Mouse (Mus musculus): ENCODE measurements at regions not wholly inside any gene's neighbourhood (a gene's known extent, or its start where the extent isn't known, plus 50 kb on each side); places are given as distances from the start of the nearest gene placed in this dataset.

- TF ChIP-seq CTCF (IDR thresholded peaks at IDR 0.05; ENCODE audit: extremely low read depth, insufficient read length, insufficient replicate concordance, low read depth, low read length), result no peak
- no peak for TF ChIP-seq POLR2A (IDR thresholded peaks at IDR 0.05; ENCODE audit: low read depth, low read length)
- Histone ChIP-seq H3K4me1 (ENCODE audit: control insufficient read depth, insufficient read depth, insufficient read length, low read length) (peaks cover 2% of the 10 kb centered on the region; the same call in 1 of the 2 replicates), H3K4me3 (ENCODE audit: low read depth, low read length) (no peak overlapping the region), H3K36me3 (ENCODE audit: control insufficient read depth, insufficient read depth, low read length) (no peaks in the 10 kb centered on the region), H3K27me3 (ENCODE audit: control insufficient read depth, insufficient read depth, low read length) (no peaks in the 10 kb centered on the region), H3K27ac (ENCODE audit: insufficient read depth, low read depth, low read length) (no peak overlapping the region)
- WGBS, result 28% methylated on average over 15 of the region's 15 CpGs
These were observed 105.6 kb downstream of the Gm11011 start for GRCm38 (mm10) chr2:169481731-169482465.

DNA sequence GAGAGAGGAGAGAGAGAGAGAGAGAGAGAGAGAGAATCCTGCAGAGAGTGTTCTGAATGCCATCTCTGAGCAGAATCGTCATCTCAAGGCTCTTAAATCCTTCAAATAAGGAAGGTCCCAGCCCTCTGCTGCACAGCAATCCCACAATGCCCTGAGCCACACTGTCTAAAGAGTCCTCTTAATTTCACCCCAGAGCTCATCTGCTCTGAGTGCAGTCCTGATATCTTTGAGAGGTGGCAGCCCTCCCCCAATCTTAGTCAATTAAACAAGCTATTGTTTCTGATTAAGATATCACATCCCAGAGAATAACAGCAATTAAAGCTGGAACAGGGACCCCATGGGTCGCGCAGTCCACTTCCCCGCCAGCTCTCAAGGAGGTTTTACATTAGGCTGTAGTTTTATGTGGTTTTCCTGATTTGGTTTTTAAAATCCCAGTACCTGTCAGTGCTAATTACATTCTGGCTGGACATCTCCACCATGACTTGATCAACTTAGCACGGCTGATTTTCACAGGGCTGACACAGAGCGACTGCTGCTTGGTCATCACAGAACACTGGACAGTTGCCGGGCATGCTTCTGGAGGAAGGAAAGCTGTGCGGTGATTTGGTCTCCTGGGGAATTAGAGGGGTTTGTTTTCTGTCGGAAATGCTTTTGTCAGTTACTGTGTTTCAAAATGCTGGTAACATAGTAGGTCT is 113.0 kb downstream of the Gm11011 start:
- TF ChIP-seq CTCF (IDR thresholded peaks at IDR 0.05; ENCODE audit: extremely low read depth, insufficient read length, insufficient replicate concordance, low read depth, low read length) (no peak), POLR2A (IDR thresholded peaks at IDR 0.05; ENCODE audit: low read depth, low read length) (no peak)
- Histone ChIP-seq H3K4me1 (ENCODE audit: control insufficient read depth, insufficient read depth, insufficient read length, low read length) (no peaks in the 10 kb centered on the region), H3K36me3 (ENCODE audit: control insufficient read depth, insufficient read depth, low read length) (no peaks in the 10 kb centered on the region), H3K27me3 (ENCODE audit: control insufficient read depth, insufficient read depth, low read length) (no peaks in the 10 kb centered on the region), H3K27ac (ENCODE audit: insufficient read depth, low read depth, low read length) (no peak overlapping the region), H3K4me3 (ENCODE audit: low read depth, low read length) (no peak overlapping the region)
- WGBS, result 60% methylated on average over 9 of the region's 9 CpGs

DNA sequence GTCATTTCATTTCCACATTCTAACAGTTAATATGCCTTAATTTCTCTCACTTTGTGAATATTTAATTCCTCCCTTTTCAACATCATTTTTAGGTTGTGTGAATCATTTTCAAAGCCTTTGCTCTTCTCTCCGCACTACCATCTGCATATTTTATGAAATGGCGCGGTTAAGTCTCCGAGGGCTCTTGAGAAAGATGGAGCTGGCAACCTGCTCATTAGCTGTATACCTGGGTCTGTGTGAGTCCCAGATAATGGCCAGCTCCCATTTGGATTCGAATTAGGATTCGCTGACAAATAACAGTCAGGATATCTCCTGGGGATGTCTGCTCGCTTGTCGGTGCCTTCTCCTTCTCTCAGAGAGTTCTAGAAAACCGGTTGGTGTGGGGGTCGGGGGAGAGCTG is 118.0 kb downstream of the Gm11011 start:
- H3K27ac ChIP-seq (ENCODE audit: insufficient read depth, low read depth, low read length), result no peak overlapping the region
- no peak for TF ChIP-seq POLR2A (IDR thresholded peaks at IDR 0.05; ENCODE audit: low read depth, low read length)
- no peak for TF ChIP-seq CTCF (IDR thresholded peaks at IDR 0.05; ENCODE audit: extremely low read depth, insufficient read length, insufficient replicate concordance, low read depth, low read length)
- 93% methylated on average over 10 of the region's 10 CpGs for WGBS
- no peak overlapping the region for H3K4me3 ChIP-seq (ENCODE audit: low read depth, low read length)
- H3K27me3 ChIP-seq (ENCODE audit: control insufficient read depth, insufficient read depth, low read length), result no peaks in the 10 kb centered on the region
- H3K36me3 ChIP-seq (ENCODE audit: control insufficient read depth, insufficient read depth, low read length), result no peaks in the 10 kb centered on the region
- no peaks in the 10 kb centered on the region for H3K4me1 ChIP-seq (ENCODE audit: control insufficient read depth, insufficient read depth, insufficient read length, low read length)

DNA sequence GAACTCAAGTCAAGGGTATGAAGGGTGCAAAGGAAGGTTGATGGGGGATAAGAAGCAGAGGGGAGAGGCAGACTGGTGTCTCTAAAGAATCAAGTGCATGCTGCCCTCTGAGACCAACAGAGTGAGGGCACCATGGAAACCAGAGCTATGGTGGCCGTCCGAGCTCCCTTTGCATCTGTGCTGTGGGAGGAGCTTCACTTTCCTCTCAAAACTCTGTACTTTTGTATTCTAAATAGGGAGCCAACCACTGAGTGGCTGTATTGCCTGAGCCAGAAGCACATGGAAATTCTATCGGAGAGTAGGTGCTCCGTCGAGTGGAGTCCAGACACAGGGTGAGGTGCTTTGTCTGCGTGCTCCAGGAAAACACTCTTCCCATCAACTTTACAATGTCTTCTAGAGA is 119.9 kb downstream of the Gm11011 start:
- Histone ChIP-seq H3K27me3 (ENCODE audit: control insufficient read depth, insufficient read depth, low read length) (no peaks in the 10 kb centered on the region), H3K4me1 (ENCODE audit: control insufficient read depth, insufficient read depth, insufficient read length, low read length) (no peaks in the 10 kb centered on the region), H3K27ac (ENCODE audit: insufficient read depth, low read depth, low read length) (no peak overlapping the region), H3K4me3 (ENCODE audit: low read depth, low read length) (no peak overlapping the region), H3K36me3 (ENCODE audit: control insufficient read depth, insufficient read depth, low read length) (no peaks in the 10 kb centered on the region)
- WGBS, result 85% methylated on average over 6 of the region's 6 CpGs
- no peak for TF ChIP-seq CTCF (IDR thresholded peaks at IDR 0.05; ENCODE audit: extremely low read depth, insufficient read length, insufficient replicate concordance, low read depth, low read length)
- TF ChIP-seq POLR2A (IDR thresholded peaks at IDR 0.05; ENCODE audit: low read depth, low read length), result no peak

DNA sequence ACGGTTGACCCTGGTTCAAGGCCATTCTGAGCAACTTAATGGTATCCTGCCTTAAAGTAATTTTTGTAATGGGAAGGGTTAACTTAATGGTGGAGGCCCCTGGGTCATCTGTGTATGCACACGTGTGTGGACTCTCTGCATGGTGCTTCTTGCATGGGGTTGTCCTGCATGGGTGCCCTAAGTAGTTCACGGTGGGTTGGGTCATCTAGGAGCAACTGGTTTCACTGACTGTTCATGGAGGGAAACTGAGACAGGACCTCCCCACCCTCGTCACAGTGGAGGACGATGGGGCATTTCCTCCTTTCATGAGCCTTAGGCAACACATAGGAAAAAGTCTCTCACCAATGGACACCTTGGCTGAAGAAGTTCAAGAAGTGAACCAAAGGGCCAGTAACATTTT is 123.4 kb downstream of the Gm11011 start:
- H3K4me1 ChIP-seq (ENCODE audit: control insufficient read depth, insufficient read depth, insufficient read length, low read length), result no peaks in the 10 kb centered on the region
- no peaks in the 10 kb centered on the region for H3K36me3 ChIP-seq (ENCODE audit: control insufficient read depth, insufficient read depth, low read length)
- 83% methylated on average over 5 of the region's 5 CpGs for WGBS
- no peak overlapping the region for H3K27ac ChIP-seq (ENCODE audit: insufficient read depth, low read depth, low read length)
- no peaks in the 10 kb centered on the region for H3K27me3 ChIP-seq (ENCODE audit: control insufficient read depth, insufficient read depth, low read length)
- TF ChIP-seq CTCF (IDR thresholded peaks at IDR 0.05; ENCODE audit: extremely low read depth, insufficient read length, insufficient replicate concordance, low read depth, low read length) (no peak), POLR2A (IDR thresholded peaks at IDR 0.05; ENCODE audit: low read depth, low read length) (no peak)
- no peak overlapping the region for H3K4me3 ChIP-seq (ENCODE audit: low read depth, low read length)

- H3K36me3 ChIP-seq (ENCODE audit: control insufficient read depth, insufficient read depth, low read length), result no peaks in the 10 kb centered on the region
- no peaks in the 10 kb centered on the region for H3K4me1 ChIP-seq (ENCODE audit: control insufficient read depth, insufficient read depth, insufficient read length, low read length)
- WGBS, result 85% methylated on average over 12 of the region's 12 CpGs
- H3K27me3 ChIP-seq (ENCODE audit: control insufficient read depth, insufficient read depth, low read length), result no peaks in the 10 kb centered on the region
- H3K27ac ChIP-seq (ENCODE audit: insufficient read depth, low read depth, low read length), result no peak overlapping the region
- H3K4me3 ChIP-seq (ENCODE audit: low read depth, low read length), result no peak overlapping the region
- TF ChIP-seq CTCF (IDR thresholded peaks at IDR 0.05; ENCODE audit: extremely low read depth, insufficient read length, insufficient replicate concordance, low read depth, low read length), result no peak
- TF ChIP-seq POLR2A (IDR thresholded peaks at IDR 0.05; ENCODE audit: low read depth, low read length), result no peak
These were observed 126.0 kb downstream of the Gm11011 start for GRCm38 (mm10) chr2:169461491-169462039.

DNA sequence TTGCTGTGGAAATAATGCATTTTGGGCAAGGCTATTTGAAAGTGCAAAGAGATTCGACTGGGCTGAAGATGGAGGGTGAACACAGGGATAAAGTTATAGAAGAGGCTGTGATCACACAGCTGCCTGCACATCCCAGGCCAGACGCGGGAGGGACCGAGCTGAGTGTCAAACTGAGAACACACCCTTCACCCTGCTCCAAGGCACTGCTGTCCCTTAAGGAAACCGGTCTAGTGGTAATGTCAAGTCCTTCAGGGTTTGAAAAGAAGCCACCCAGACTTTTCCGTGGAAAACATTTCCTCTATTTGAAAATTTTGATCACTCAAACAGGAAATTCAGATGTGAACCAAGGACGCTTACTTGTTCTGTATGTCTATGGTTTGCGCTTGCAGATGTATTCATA is 134.6 kb downstream of the Gm11011 start:
- Histone ChIP-seq H3K36me3 (ENCODE audit: control insufficient read depth, insufficient read depth, low read length) (no peaks in the 10 kb centered on the region), H3K4me3 (ENCODE audit: low read depth, low read length) (no peak overlapping the region), H3K27ac (ENCODE audit: insufficient read depth, low read depth, low read length) (no peak overlapping the region), H3K27me3 (ENCODE audit: control insufficient read depth, insufficient read depth, low read length) (no peaks in the 10 kb centered on the region), H3K4me1 (ENCODE audit: control insufficient read depth, insufficient read depth, insufficient read length, low read length) (no peaks in the 10 kb centered on the region)
- TF ChIP-seq CTCF (IDR thresholded peaks at IDR 0.05; ENCODE audit: extremely low read depth, insufficient read length, insufficient replicate concordance, low read depth, low read length), result no peak
- TF ChIP-seq POLR2A (IDR thresholded peaks at IDR 0.05; ENCODE audit: low read depth, low read length), result no peak
- 84% methylated on average over 8 of the region's 8 CpGs for WGBS

All from small intestine, adult 2 months (tissue).